Mouse (Mus musculus) testis, adult 2 months (tissue): ENCODE data around the gene Aes. TPM values are rescaled to one million over a fixed set of nuclear protein-coding genes. Genes with fewer than 3 reads are reported as not detected.
A peak's percentile ranks its signal among the peaks of the same experiment; 100 is the strongest.

Source experiments
- H3K27ac ChIP-seq: fragments of 200-500 bp; 2 replicates; pipeline ENCODE4 v1.5.1; 2012; ENCODE audit warnings: low read depth, low read length; ENCODE audit not compliant: control insufficient read depth, insufficient read depth
- H3K27me3 ChIP-seq: fragments of 200-500 bp; 2 replicates; pipeline ENCODE4 v1.6.1; 2012; ENCODE audit warnings: mild to moderate bottlenecking, low read length, moderate library complexity; ENCODE audit not compliant: control insufficient read depth, insufficient read depth
- H3K36me3 ChIP-seq: fragments of 200-500 bp; 2 replicates; pipeline ENCODE4 v1.6.1; 2012; ENCODE audit warnings: mild to moderate bottlenecking, low read length; ENCODE audit not compliant: control insufficient read depth, insufficient read depth
- H3K4me1 ChIP-seq: fragments of 200-500 bp; 2 replicates; pipeline ENCODE4 v1.6.1; 2012; ENCODE audit warnings: low read length; ENCODE audit not compliant: control insufficient read depth, insufficient read depth
- H3K4me3 ChIP-seq: fragments of 200-500 bp; 2 replicates; pipeline ENCODE4 v1.5.1; 2012; ENCODE audit warnings: low read depth, mild to moderate bottlenecking, low read length, moderate library complexity, mixed read lengths; ENCODE audit not compliant: control insufficient read depth
- CTCF ChIP-seq: fragments of 200-500 bp; IDR thresholded peaks from 2 replicates; pipeline ENCODE4 v1.5.1; 2012; ENCODE audit warnings: low read depth, mild to moderate bottlenecking, inconsistent platforms, low read length, moderate library complexity; ENCODE audit not compliant: control insufficient read depth, insufficient read depth, insufficient replicate concordance
- POLR2A ChIP-seq: fragments of 200-500 bp; IDR thresholded peaks from 2 replicates; pipeline ENCODE4 v1.6.1; 2012; ENCODE audit warnings: low read depth, mild to moderate bottlenecking, inconsistent platforms, low read length, moderate library complexity; ENCODE audit not compliant: control insufficient read depth
- polyA plus RNA-seq: library from polyadenylated mRNA; depleted of rRNA; stranded (reverse); fragments of >200 nt; gene quantifications from 2 replicates; pipeline ENCODE4 v1.2.3, GENCODE M21; 2012

Gene Aes
- polyA plus RNA-seq, 1 experiment: 154 TPM

- peaks cover 20% of the 10 kb centered on the region for H3K4me1 ChIP-seq
- H3K27me3 ChIP-seq: no peaks in the 10 kb centered on the region
- peak overlapping the region; percentile 75 for H3K4me3 ChIP-seq
- H3K36me3 ChIP-seq: no peaks in the 10 kb centered on the region
- H3K27ac ChIP-seq: no peak overlapping the region; the same call in 1 of the 2 replicates
- TF ChIP-seq CTCF (no peak), POLR2A (no peak)
Observed at GRCm38 (mm10) chr10:81523142-81523541, 36.1 kb upstream of the Aes start.

- TF ChIP-seq POLR2A: no peak
- TF ChIP-seq CTCF: no peak
- H3K36me3 ChIP-seq: no peaks in the 10 kb centered on the region
- H3K27ac ChIP-seq: peak overlapping the region; percentile 51
- H3K4me3 ChIP-seq: peak overlapping the region; percentile 75
- H3K4me1 ChIP-seq: peaks cover 20% of the 10 kb centered on the region
- no peaks in the 10 kb centered on the region for H3K27me3 ChIP-seq
Observed at GRCm38 (mm10) chr10:81523570-81523969, 35.7 kb upstream of the Aes start.

GRCm38 (mm10) chr10:81524051-81524605, 35.2 kb upstream of the Aes start, which contains the start of gene Gna15:
Gna15 (minus strand) TSS chr10:81524225.
- Histone ChIP-seq H3K4me3 (peak within 1 kb of the TSS; percentile 75), H3K36me3 (no peaks in the 10 kb centered on the region), H3K4me1 (peaks cover 20% of the 10 kb centered on the region), H3K27me3 (no peaks in the 10 kb centered on the region), H3K27ac (peak within 1 kb of the TSS; percentile 51)
- TF ChIP-seq CTCF (no peak), POLR2A (no peak)

- Histone ChIP-seq H3K27me3 (no peaks in the 10 kb centered on the region), H3K27ac (no peak overlapping the region), H3K4me1 (peaks cover 20% of the 10 kb centered on the region), H3K36me3 (no peaks in the 10 kb centered on the region), H3K4me3 (no peak overlapping the region; the same call in 1 of the 2 replicates)
- TF ChIP-seq POLR2A: no peak
- TF ChIP-seq CTCF: no peak
Observed at GRCm38 (mm10) chr10:81525017-81525694, 34.1 kb upstream of the Aes start.

GRCm38 (mm10) chr10:81526779-81527178, 32.5 kb upstream of the Aes start:
- Histone ChIP-seq H3K4me3 (no peak overlapping the region), H3K27me3 (no peaks in the 10 kb centered on the region), H3K36me3 (no peaks in the 10 kb centered on the region), H3K4me1 (peaks cover 20% of the 10 kb centered on the region), H3K27ac (no peak overlapping the region)
- TF ChIP-seq POLR2A (no peak), CTCF (peak; percentile 98)

- Histone ChIP-seq H3K36me3 (no peaks in the 10 kb centered on the region), H3K27me3 (no peaks in the 10 kb centered on the region)
- TF ChIP-seq POLR2A (no peak), CTCF (no peak)
Observed at GRCm38 (mm10) chr10:81534826-81535225, 24.5 kb upstream of the Aes start.

GRCm38 (mm10) chr10:81536734-81537133, 22.6 kb upstream of the Aes start:
- Histone ChIP-seq H3K27me3 (no peaks in the 10 kb centered on the region), H3K4me3 (no peak overlapping the region), H3K4me1 (no peaks in the 10 kb centered on the region; the same call in 1 of the 2 replicates), H3K36me3 (no peaks in the 10 kb centered on the region), H3K27ac (no peak overlapping the region)
- no peak for TF ChIP-seq CTCF
- TF ChIP-seq POLR2A: no peak

More at GRCm38 (mm10) chr10:81534826-81535225, 24.5 kb upstream of the Aes start:
- no peak overlapping the region for H3K4me3 ChIP-seq
- no peak overlapping the region for H3K27ac ChIP-seq
- H3K4me1 ChIP-seq: no peaks in the 10 kb centered on the region
